Mouse (Mus musculus) G1E (cell line): ENCODE data around the gene Myadml2. TPM values are rescaled to one million over a fixed set of nuclear protein-coding genes. Genes with fewer than 3 reads are reported as not detected.
A peak's percentile ranks its signal among the peaks of the same experiment; 100 is the strongest.
"Not testable (repeated sequence)": the region's sequence is repeated elsewhere in the genome, so short reads cannot be mapped to it uniquely, and the experiment has no call there.

ENCODE experiments used
- ATAC-seq: 2 replicates; pipeline ENCODE4 v1.8.0; 2016; ENCODE audit warnings: mild to moderate bottlenecking; ENCODE audit not compliant: insufficient number of reproducible peaks, poor library complexity, low FRiP score, severe bottlenecking; ENCODE audit errors: extremely low read depth
- DNase-seq: peaks from one replicate; pipeline ENCODE4 v3.0.0; 2012; ENCODE audit warnings: low spot score
- H3K27me3 ChIP-seq: 2 replicates; pipeline ENCODE4 v1.6.1; 2012; ENCODE audit warnings: mild to moderate bottlenecking, low read length, inconsistent platforms; ENCODE audit not compliant: insufficient read depth
- H3K36me3 ChIP-seq: replicated peaks from 2 replicates; pipeline ENCODE3; 2012; ENCODE audit warnings: mild to moderate bottlenecking, inconsistent platforms
- H3K4me1 ChIP-seq: 2 replicates; pipeline ENCODE4 v1.6.1; 2012; ENCODE audit warnings: low read depth, low read length, inconsistent platforms, mixed read lengths; ENCODE audit not compliant: insufficient read depth
- H3K4me3 ChIP-seq: 2 replicates; pipeline ENCODE4 v1.5.1; 2012; ENCODE audit warnings: low read depth, mild to moderate bottlenecking, inconsistent platforms, low read length, moderate library complexity, mixed read lengths
- H3K9me3 ChIP-seq: replicated peaks from 2 replicates; pipeline ENCODE4 v1.6.1; 2012; ENCODE audit warnings: inconsistent platforms
- CTCF ChIP-seq: IDR thresholded peaks from 2 replicates; pipeline ENCODE4 v1.5.1; 2012; ENCODE audit warnings: low read depth, low read length, inconsistent platforms, mixed read lengths
- GATA1 ChIP-seq: IDR thresholded peaks from 2 replicates; pipeline ENCODE4 v1.6.1; 2012; ENCODE audit warnings: borderline replicate concordance, low read length, inconsistent platforms, mixed read lengths
- GATA2 ChIP-seq: IDR thresholded peaks from 2 replicates; pipeline ENCODE4 v1.6.1; 2012; ENCODE audit warnings: low read depth, low read length, inconsistent platforms, borderline replicate concordance
- POLR2AphosphoS5 ChIP-seq: IDR thresholded peaks from 2 replicates; pipeline ENCODE4 v1.6.1; 2012; ENCODE audit warnings: low read depth, low read length, inconsistent platforms; ENCODE audit not compliant: insufficient replicate concordance
- TAL1 ChIP-seq: conservative IDR thresholded peaks from 2 replicates; pipeline ENCODE4 v1.6.1; 2012; ENCODE audit warnings: low read depth, low read length, inconsistent platforms, mixed read lengths
- polyA plus RNA-seq: library from polyadenylated mRNA; stranded (reverse); fragments of >175 nt; gene quantifications from 2 replicates; pipeline ENCODE4 v1.2.3, GENCODE M21; 2012
- total RNA-seq, 2 experiments: library from RNA; stranded (forward) in 1 of 2; stranded (reverse) in 1 of 2; fragments of 200-1000 nt in 1 of 2; fragments of >200 nt in 1 of 2; fragmentation: Nextera tagmentation in 1 of 2; gene quantifications; 2 replicates each; pipeline ENCODE4 v1.2.3; 2014 to 2017

The Myadml2 gene
- total and polyA plus RNA-seq, 3 experiments, result not detected

- H3K4me1 ChIP-seq, result peaks cover 30% of the 10 kb centered on the region
- H3K4me3 ChIP-seq, result no peak overlapping the region
- ATAC-seq (no peak), DNase-seq (no peak)
- H3K27me3 ChIP-seq, result no peaks in the 10 kb centered on the region
- TF ChIP-seq CTCF, result no peak
- no peak for TF ChIP-seq TAL1
- TF ChIP-seq POLR2AphosphoS5, result no peak
- TF ChIP-seq GATA2, result no peak
- TF ChIP-seq GATA1, result no peak
- peaks cover 73% of the 10 kb centered on the region for H3K36me3 ChIP-seq
- H3K9me3 ChIP-seq, result no peaks in the 10 kb centered on the region
Measured at GRCm38 (mm10) chr11:120676951-120677350, 29.0 kb upstream of the Myadml2 start.

GRCm38 (mm10) chr11:120675875-120676274, 27.9 kb upstream of the Myadml2 start:
- H3K4me3 ChIP-seq, ATAC-seq, H3K9me3 ChIP-seq, DNase-seq, H3K27me3 ChIP-seq: not testable (repeated sequence)
- Histone ChIP-seq H3K4me1 (peaks cover 31% of the 10 kb centered on the region), H3K36me3 (peaks cover 66% of the 10 kb centered on the region)

GRCm38 (mm10) chr11:120673594-120674122, 25.7 kb upstream of the Myadml2 start:
- peak overlapping the region; percentile 82 for H3K4me3 ChIP-seq
- H3K36me3 ChIP-seq, result peaks cover 44% of the 10 kb centered on the region
- peaks cover 28% of the 10 kb centered on the region for H3K4me1 ChIP-seq
- peak; percentile 12 for DNase-seq
- no peaks in the 10 kb centered on the region for H3K9me3 ChIP-seq
- H3K27me3 ChIP-seq, result 0 out of 2 replicates have a peak, but pooled peaks cover 3% of the 10 kb centered on the region
- no peak for ATAC-seq
- TF ChIP-seq TAL1, result no peak
- no peak for TF ChIP-seq POLR2AphosphoS5
- no peak for TF ChIP-seq CTCF
- no peak for TF ChIP-seq GATA1
- no peak for TF ChIP-seq GATA2

GRCm38 (mm10) chr11:120672687-120673593, 25.0 kb upstream of the Myadml2 start, which contains the start of gene Aspscr1:
TSS of gene Aspscr1 (plus strand) at chr11:120672973.
- H3K36me3 ChIP-seq, result peaks cover 37% of the 10 kb centered on the region
- H3K4me1 ChIP-seq, result peaks cover 28% of the 10 kb centered on the region
- TF ChIP-seq GATA1 (no peak), POLR2AphosphoS5 (no peak), CTCF (no peak), TAL1 (no peak)
- H3K4me3 ChIP-seq, result peak within 1 kb of the TSS; percentile 82
- 0 out of 2 replicates have a peak, but pooled peaks cover 3% of the 10 kb centered on the region for H3K27me3 ChIP-seq
- ATAC-seq (peak; percentile 91), DNase-seq (peak; percentile 99)
- H3K9me3 ChIP-seq, result no peaks in the 10 kb centered on the region

GRCm38 (mm10) chr11:120666617-120667016, 18.7 kb upstream of the Myadml2 start:
- H3K27me3 ChIP-seq, result peaks cover 52% of the 10 kb centered on the region

GRCm38 (mm10) chr11:120665406-120665805, 17.4 kb upstream of the Myadml2 start:
- no peak for TF ChIP-seq CTCF
- no peak for TF ChIP-seq GATA1
- no peak for TF ChIP-seq TAL1
- no peak for TF ChIP-seq GATA2
- TF ChIP-seq POLR2AphosphoS5, result no peak
- Histone ChIP-seq H3K36me3 (no peaks in the 10 kb centered on the region), H3K27me3 (peaks cover 64% of the 10 kb centered on the region)

More at GRCm38 (mm10) chr11:120666617-120667016, 18.7 kb upstream of the Myadml2 start:
- no peaks in the 10 kb centered on the region for H3K9me3 ChIP-seq
- no peak for ATAC-seq
- TF ChIP-seq TAL1, result no peak
- no peaks in the 10 kb centered on the region for H3K4me1 ChIP-seq
- DNase-seq, result no peak
- H3K36me3 ChIP-seq, result no peaks in the 10 kb centered on the region
- H3K4me3 ChIP-seq, result no peak overlapping the region

More at GRCm38 (mm10) chr11:120665406-120665805, 17.4 kb upstream of the Myadml2 start:
- Histone ChIP-seq H3K9me3 (peaks cover 7% of the 10 kb centered on the region), H3K4me3 (no peak overlapping the region), H3K4me1 (no peaks in the 10 kb centered on the region)
- DNase-seq (no peak), ATAC-seq (no peak)
